Mouse (Mus musculus) neural tube, embryonic 15.5 days (tissue): ENCODE results near the gene Fntb. TPM values are rescaled to one million over a fixed set of nuclear protein-coding genes. Genes with fewer than 3 reads are reported as not detected.
"Not testable (repeated sequence)": the region's sequence is repeated elsewhere in the genome, so short reads cannot be mapped to it uniquely, and the experiment has no call there.

ENCODE experiments used
- ATAC-seq: fragments of 200-750 bp; cut with Nextera tagmentation; 2 replicates; pipeline ENCODE4 v1.8.0; 2017; ENCODE audit warnings: mild to moderate bottlenecking, moderate TSS enrichment, moderate library complexity; ENCODE audit not compliant: low FRiP score
- H3K27ac ChIP-seq: fragments of 300-500 bp; sonication (generic); replicated peaks from 2 replicates; pipeline ENCODE4 v1.5.1; 2015; ENCODE audit warnings: mild to moderate bottlenecking, inconsistent platforms
- H3K27me3 ChIP-seq: fragments of 300-500 bp; sonication (generic); replicated peaks from 2 replicates; pipeline ENCODE4 v1.6.1; 2015; ENCODE audit warnings: inconsistent platforms
- H3K36me3 ChIP-seq: fragments of 300-500 bp; sonication (generic); 2 replicates; pipeline ENCODE4 v1.6.1; 2015; ENCODE audit warnings: inconsistent platforms
- H3K4me1 ChIP-seq: fragments of 300-500 bp; sonication (generic); 2 replicates; pipeline ENCODE4 v1.6.1; 2015; ENCODE audit warnings: inconsistent platforms
- H3K4me2 ChIP-seq: fragments of 300-500 bp; sonication (generic); 2 replicates; pipeline ENCODE4 v1.6.1; 2015; ENCODE audit warnings: inconsistent platforms, mild to moderate bottlenecking, moderate library complexity
- H3K4me3 ChIP-seq: fragments of 300-500 bp; sonication (generic); replicated peaks from 2 replicates; pipeline ENCODE4 v1.5.1; 2015; ENCODE audit warnings: mild to moderate bottlenecking, inconsistent platforms
- H3K9ac ChIP-seq: fragments of 300-500 bp; sonication (generic); replicated peaks from 2 replicates; pipeline ENCODE4 v1.6.1; 2015; ENCODE audit warnings: mild to moderate bottlenecking, inconsistent platforms
- H3K9me3 ChIP-seq: fragments of 300-500 bp; sonication (generic); replicated peaks from 2 replicates; pipeline ENCODE4 v1.6.1; 2016; ENCODE audit warnings: inconsistent platforms
- WGBS: fragments of 180-500 bp; shearing (Covaris S2); methylation state at CpG from one replicate; pipeline ENCODE4 v1.1.7; 2015; ENCODE audit warnings: mixed read lengths; 5-methylcytosine and 5-hydroxymethylcytosine counted together
- polyA plus RNA-seq: library from polyadenylated mRNA; unstranded; fragments of >200 nt; fragmentation: Nextera tagmentation; extraction: Ambion mirVana; gene quantifications from 2 replicates; pipeline ENCODE4 v1.2.1, GENCODE M21; 2015

Gene Fntb
- polyA plus RNA-seq, 1 experiment from 2014 or later = 41.5 TPM

DNA sequence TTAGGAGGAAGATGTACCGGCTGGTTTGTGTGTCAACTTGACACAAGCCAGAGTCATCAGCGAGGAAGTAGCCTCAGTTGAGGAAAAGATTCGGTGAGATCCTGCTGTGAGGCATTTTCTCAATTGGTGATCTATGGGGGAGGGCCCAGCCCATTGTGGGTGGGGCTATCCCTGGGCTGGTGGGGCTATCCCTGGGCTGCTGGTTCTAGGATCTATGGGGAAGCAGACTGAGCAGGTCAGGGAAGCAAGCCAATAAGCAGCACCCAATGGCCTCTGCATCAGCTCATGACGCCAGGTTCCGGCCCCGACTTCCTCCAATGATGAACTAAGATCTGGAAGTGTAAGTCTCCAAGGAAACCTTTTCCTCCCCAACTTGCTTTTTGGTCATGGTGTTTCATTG lies 74.7 kb downstream of the Fntb start:
- no peaks in the 10 kb centered on the region for H3K9me3 ChIP-seq
- ATAC-seq = no peak
- no peaks in the 10 kb centered on the region for H3K36me3 ChIP-seq
- H3K9ac ChIP-seq = no peak overlapping the region
- WGBS = 81% methylated on average over 6 of the region's 6 CpGs
- no peak overlapping the region for H3K27ac ChIP-seq
- H3K4me2 ChIP-seq = no peak overlapping the region
- no peaks in the 10 kb centered on the region for H3K27me3 ChIP-seq
- H3K4me3 ChIP-seq = no peak overlapping the region
- peaks cover 14% of the 10 kb centered on the region for H3K4me1 ChIP-seq

DNA sequence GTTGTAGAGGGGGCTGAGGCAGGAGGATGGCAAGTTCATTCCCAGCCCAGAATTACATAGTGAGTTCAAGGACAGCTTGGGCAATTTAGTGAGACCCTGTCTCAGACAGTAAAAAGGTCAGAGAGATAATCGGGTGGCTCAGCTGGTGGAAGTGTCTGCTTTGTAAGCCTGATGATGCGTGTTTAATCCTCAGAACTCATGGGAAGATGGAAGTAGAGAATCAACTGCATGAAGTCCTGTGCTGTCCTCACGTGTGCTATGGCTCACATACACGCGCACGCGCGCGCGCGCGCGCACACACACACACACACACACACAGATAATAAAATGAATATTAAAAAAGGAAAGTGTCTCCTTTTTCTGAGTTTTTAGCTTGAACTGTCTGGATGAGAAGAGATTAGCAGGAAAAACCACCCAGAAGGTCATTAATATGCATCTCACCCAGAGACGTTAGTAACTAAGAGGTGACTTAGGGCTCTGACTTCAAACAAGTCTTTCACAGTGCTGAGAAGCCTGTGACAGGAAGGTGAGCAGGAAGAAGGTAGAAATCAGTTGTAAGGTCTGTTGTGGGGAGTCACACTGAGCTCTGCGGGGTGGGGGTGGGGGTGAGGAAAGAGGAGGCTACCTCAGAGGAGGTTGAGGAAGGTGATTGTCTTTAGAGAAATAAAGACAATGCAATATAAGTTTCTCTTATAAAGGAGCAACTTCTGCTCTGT lies 79.1 kb downstream of the Fntb start:
- H3K4me2 ChIP-seq = no peak overlapping the region
- no peaks in the 10 kb centered on the region for H3K27me3 ChIP-seq
- no peaks in the 10 kb centered on the region for H3K4me1 ChIP-seq
- no peak overlapping the region for H3K4me3 ChIP-seq
- no peak overlapping the region for H3K9ac ChIP-seq
- no peak for ATAC-seq
- H3K36me3 ChIP-seq = no peaks in the 10 kb centered on the region
- H3K9me3 ChIP-seq = no peaks in the 10 kb centered on the region
- H3K27ac ChIP-seq = no peak overlapping the region
- WGBS = 91% methylated on average over 15 of the region's 15 CpGs

DNA sequence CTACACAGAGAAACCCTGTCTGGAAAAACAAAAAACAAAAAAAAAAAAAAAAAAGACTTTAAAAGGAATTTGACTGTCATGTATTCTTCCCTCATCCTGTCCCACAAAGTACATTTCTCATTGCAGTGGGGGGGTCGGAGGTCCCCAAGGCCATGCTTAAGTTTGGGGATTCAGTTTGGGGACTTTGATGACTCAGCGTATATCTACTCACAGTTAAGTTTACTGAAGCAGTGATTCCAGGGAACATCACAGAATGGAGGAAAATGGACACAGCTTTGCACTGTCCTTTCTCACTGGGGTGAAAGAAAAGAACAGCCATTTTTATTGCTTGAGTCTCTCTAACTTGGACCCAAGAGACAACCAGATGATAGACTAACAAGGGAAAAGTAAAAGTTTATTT lies 87.0 kb downstream of the Fntb start:
- Histone ChIP-seq H3K4me2 (no peak overlapping the region), H3K9ac (no peak overlapping the region), H3K9me3 (no peaks in the 10 kb centered on the region), H3K36me3 (no peaks in the 10 kb centered on the region), H3K4me3 (no peak overlapping the region), H3K27me3 (no peaks in the 10 kb centered on the region), H3K27ac (no peak overlapping the region), H3K4me1 (no peaks in the 10 kb centered on the region)
- 88% methylated on average over 2 of the region's 2 CpGs for WGBS
- ATAC-seq = no peak

DNA sequence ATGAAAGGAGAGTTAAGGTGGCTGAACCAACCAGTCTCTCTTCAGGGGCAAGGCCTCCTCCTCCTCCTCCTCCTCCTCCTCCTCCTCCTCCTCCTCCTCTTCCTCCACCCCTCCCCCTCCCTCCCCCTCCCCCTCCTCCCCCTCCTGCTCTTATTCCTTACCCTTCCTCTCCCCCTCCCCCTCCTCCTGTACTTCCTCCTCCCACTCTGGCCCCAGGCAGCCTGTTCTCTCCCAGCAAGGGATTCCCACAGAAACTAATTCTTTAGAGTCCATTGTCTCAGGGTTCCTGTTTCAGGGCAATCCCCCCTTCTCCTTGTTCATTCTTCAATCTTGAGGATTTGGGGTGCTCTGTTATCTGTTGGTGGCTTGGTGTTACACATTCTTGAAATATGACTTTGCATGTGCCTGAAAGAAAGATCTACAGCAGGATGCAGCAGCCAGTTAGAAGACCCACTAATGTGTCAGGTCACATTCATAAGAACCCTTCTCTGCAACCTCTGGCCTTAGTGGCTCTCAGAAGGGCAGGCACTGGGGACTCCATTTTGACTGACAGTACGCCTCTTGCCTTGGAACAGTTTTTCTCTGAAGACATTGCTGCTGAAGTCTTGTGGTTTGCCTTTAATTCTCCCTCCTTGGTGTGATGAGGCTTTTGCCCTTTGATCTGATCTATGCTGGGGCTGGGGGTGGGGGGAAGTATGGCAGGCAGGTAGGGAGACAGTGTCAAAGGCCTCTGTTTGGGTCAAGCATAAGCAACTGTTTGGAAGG lies 88.2 kb downstream of the Fntb start:
- no peak for ATAC-seq
- no peak overlapping the region for H3K4me2 ChIP-seq
- H3K27ac ChIP-seq = no peak overlapping the region
- H3K27me3 ChIP-seq = no peaks in the 10 kb centered on the region
- no peaks in the 10 kb centered on the region for H3K4me1 ChIP-seq
- H3K36me3 ChIP-seq = no peaks in the 10 kb centered on the region
- no peak overlapping the region for H3K9ac ChIP-seq
- H3K9me3 ChIP-seq = no peaks in the 10 kb centered on the region
- 83% methylated on average over 1 of the region's 1 CpGs for WGBS
- no peak overlapping the region for H3K4me3 ChIP-seq

DNA sequence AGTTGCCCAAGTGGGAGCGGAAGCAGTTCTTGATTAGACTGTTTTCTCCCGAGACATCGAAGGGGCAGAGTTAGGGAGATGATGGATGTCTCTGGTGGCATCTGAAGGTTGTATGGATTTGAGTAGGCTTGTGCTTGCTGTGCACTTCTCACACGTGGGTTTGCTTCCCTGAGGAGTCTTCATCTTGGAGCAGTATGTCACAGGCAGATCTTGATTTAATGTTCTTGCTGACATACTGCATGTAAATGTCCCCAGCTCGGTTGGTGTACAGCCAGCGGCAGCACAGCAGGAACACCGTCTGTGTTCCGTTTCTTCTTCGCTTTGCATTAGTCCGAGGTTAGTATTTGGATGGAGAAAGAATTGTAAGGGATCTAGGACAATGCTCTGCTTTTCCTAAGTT lies 91.7 kb downstream of the Fntb start:
- WGBS = 53% methylated on average over 10 of the region's 10 CpGs
- Histone ChIP-seq H3K9ac (no peak overlapping the region), H3K27ac (no peak overlapping the region), H3K27me3 (no peaks in the 10 kb centered on the region), H3K4me2 (no peak overlapping the region), H3K36me3 (no peaks in the 10 kb centered on the region), H3K4me1 (no peaks in the 10 kb centered on the region), H3K4me3 (no peak overlapping the region), H3K9me3 (no peaks in the 10 kb centered on the region)
- peak; percentile 38; the same call in 1 of the 2 replicates for ATAC-seq

DNA sequence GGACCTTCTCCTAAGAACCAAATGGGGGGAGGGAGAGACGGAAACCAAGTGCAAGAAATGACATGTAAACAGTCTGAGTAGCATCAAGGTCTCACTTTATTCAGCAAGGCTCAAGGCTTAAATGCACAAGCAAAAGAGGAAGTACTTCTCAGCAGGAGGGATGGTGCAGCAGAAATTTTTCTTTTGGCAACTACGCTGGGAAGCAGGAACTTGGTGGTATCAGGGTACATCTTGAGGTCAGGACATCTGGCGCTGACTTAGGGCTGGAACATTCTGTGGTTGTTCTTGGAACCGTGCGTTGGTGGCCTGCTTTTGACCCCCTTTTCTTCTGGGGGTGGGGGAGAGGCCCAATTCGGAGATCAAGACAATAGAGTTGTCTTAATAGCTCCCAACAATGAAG lies 93.4 kb downstream of the Fntb start:
- H3K4me2 ChIP-seq, H3K4me1 ChIP-seq, H3K9me3 ChIP-seq, H3K27me3 ChIP-seq, H3K36me3 ChIP-seq, H3K9ac ChIP-seq, H3K27ac ChIP-seq, H3K4me3 ChIP-seq, ATAC-seq: not testable (repeated sequence)
- WGBS = 56% methylated on average over 6 of the region's 6 CpGs

DNA sequence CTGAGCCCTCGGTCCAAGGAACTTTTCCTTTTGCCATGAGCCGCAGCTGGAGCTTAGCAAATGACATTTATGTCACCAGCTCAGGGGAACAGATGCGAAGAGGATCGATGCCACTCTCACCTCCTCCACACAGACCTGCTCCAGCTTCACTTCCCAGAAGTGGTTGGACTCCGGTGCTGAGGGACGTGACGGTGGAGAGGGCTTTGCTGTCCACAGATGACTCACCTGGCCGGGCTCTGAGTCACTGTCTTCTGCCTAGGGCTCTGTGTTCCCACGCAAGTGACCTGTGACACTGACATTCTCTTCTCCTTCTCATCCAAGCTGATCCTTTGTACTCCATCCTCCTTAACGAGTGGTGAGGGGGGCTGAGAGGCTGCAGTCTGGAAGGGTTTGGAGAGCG lies 98.3 kb downstream of the Fntb start:
- 84% methylated on average over 11 of the region's 11 CpGs for WGBS
- H3K9ac ChIP-seq = no peak overlapping the region
- H3K27ac ChIP-seq = no peak overlapping the region
- H3K27me3 ChIP-seq = no peaks in the 10 kb centered on the region
- 0 out of 2 replicates have a peak, but pooled peaks cover 6% of the 10 kb centered on the region for H3K36me3 ChIP-seq
- no peak overlapping the region for H3K4me2 ChIP-seq
- ATAC-seq = no peak
- no peaks in the 10 kb centered on the region for H3K4me1 ChIP-seq
- H3K9me3 ChIP-seq = no peaks in the 10 kb centered on the region
- no peak overlapping the region for H3K4me3 ChIP-seq

DNA sequence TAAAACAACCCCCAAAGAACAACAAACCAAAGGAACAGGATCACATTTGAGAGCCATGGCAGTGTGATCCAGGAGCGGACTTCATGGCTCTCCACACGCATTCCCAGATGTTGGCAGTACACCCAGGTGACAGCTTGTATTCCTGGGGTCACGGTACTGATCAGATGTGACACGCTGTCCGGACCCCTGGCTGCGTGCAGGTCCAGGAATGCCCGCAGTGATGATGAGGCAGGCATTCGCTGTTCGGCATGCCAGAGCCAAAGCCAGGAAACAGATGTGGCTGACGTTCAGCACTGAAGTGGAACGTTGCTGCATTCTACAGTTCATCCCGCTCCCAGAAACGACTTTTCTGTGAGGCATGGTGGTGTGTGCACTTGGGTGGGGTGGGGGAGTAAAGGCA lies 99.9 kb downstream of the Fntb start:
- no peak for ATAC-seq
- Histone ChIP-seq H3K4me1 (no peaks in the 10 kb centered on the region), H3K27me3 (no peaks in the 10 kb centered on the region), H3K4me2 (no peak overlapping the region), H3K9ac (no peak overlapping the region), H3K4me3 (no peak overlapping the region), H3K27ac (no peak overlapping the region), H3K36me3 (0 out of 2 replicates have a peak, but pooled peaks cover 6% of the 10 kb centered on the region), H3K9me3 (no peaks in the 10 kb centered on the region)
- WGBS = 83% methylated on average over 13 of the region's 13 CpGs

DNA sequence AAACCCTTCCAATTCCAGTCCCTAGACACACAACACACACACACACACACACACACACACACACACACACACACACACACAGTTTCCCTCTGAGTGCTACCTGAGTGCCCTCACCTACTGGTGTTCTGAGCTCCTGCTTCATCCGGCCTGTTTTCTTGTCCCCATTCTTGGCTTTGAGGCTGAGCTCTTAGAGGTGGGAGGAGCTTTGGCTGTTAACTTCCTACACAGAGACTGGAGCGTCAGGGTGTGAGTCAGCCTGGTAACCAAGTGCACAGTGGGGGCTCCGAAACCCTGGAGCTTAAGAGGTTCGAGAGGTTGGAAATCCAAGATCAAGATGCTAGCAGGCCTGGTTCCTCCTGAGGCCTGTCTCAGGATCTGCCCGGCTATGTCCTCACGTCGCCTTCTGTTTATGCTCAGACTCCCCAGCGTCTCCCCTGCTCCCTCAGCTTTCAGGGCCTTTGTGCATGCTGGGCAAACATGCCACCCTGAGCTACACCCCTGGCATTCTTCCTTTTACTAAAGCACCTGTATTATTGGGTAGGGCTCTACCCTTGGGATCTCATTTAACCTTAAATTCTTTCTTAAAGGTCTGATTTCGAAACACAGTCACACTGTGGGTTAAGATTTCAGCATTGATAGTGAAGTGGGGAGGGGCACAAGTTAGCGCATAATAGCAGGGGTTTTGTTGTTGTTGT lies 102.3 kb downstream of the Fntb start:
- no peak overlapping the region for H3K4me2 ChIP-seq
- H3K4me1 ChIP-seq = no peaks in the 10 kb centered on the region
- H3K4me3 ChIP-seq = no peak overlapping the region
- H3K27me3 ChIP-seq = no peaks in the 10 kb centered on the region
- ATAC-seq = no peak
- H3K36me3 ChIP-seq = 0 out of 2 replicates have a peak, but pooled peaks cover 6% of the 10 kb centered on the region
- no peak overlapping the region for H3K9ac ChIP-seq
- H3K9me3 ChIP-seq = no peaks in the 10 kb centered on the region
- H3K27ac ChIP-seq = no peak overlapping the region
- 67% methylated on average over 10 of the region's 10 CpGs for WGBS

DNA sequence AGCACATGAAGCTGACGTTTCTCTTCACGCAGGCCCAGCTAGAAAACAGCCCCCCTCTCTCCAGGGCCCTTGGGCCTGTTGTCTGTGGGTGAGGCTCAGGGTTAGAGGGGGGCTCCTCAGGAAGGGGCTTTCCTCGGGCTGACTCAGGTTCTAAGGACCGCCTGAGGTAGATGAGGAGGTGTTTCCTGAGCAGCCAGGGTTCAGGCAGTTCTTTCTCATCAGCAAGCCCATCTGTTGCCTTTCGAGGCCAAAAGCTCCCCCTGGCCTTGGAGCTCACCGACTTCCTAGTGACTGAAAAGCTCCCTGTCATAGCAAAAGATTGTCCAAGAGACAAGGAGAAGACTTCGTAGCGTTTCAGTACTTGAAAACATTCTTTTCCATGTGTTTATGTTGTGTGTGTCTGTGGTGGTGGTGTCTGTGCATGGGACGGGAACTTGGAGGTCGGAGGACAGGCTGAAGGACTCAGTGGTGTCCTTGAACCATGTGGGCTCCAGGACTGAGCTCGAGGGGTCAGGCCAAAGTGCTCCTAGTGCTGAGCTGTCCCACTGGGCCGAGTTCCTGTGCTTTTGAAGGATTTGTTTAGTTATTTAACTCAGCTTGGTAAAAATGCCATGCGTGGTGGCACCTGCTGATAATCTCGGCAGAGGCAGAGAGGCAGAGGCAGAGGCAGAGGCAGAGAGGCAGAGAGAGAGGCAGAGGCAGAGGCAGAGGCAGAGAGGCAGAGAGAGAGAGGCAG lies 103.2 kb downstream of the Fntb start:
- no peak overlapping the region for H3K9ac ChIP-seq
- 0 out of 2 replicates have a peak, but pooled peaks cover 3% of the 10 kb centered on the region for H3K36me3 ChIP-seq
- no peak overlapping the region for H3K27ac ChIP-seq
- H3K4me1 ChIP-seq = no peaks in the 10 kb centered on the region
- H3K9me3 ChIP-seq = no peaks in the 10 kb centered on the region
- H3K27me3 ChIP-seq = no peaks in the 10 kb centered on the region
- H3K4me3 ChIP-seq = no peak overlapping the region
- no peak overlapping the region for H3K4me2 ChIP-seq
- ATAC-seq = no peak
- WGBS = 81% methylated on average over 14 of the region's 14 CpGs

DNA sequence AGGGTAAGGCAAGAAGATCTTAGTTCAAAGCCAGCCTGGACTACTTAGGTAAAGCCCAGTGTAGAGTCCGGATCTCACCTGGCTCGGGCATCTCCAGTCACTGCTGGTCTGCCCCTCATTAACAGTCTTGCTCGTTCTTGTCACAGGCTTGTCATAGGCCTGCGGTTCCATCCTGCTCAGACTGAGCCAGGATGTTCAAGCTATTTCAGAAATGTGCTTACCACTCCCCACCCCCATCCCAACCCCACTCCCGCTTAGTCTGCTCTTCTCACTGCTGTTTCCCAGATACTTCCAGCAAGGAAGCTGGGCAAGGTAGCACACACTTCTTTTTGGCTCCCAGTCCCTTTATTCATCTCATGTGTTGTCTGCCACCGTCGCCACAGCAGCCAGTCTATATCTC lies 104.2 kb downstream of the Fntb start:
- H3K9me3 ChIP-seq = no peaks in the 10 kb centered on the region
- no peak for ATAC-seq
- no peak overlapping the region for H3K9ac ChIP-seq
- H3K27ac ChIP-seq = no peak overlapping the region
- H3K36me3 ChIP-seq = peaks cover 8% of the 10 kb centered on the region; the same call in 1 of the 2 replicates
- H3K4me2 ChIP-seq = no peak overlapping the region
- no peaks in the 10 kb centered on the region for H3K4me1 ChIP-seq
- H3K27me3 ChIP-seq = no peaks in the 10 kb centered on the region
- H3K4me3 ChIP-seq = no peak overlapping the region
- 90% methylated on average over 7 of the region's 7 CpGs for WGBS
